Mouse (Mus musculus): ENCODE results near the gene Lhx6.

Gene Lhx6

GRCm38 (mm10) chr2:36035413-36036081 lies 69.7 kb downstream of the Lhx6 start:
- Histone ChIP-seq H3K36me3 (ENCODE audit: insufficient read depth, low read length) (peaks cover 52% of the 10 kb centered on the region), H3K4me1 (replicated peaks; ENCODE audit: low read depth, low read length) (peaks cover 45% of the 10 kb centered on the region), H3K9me3 (ENCODE audit: low read length) (peaks cover 10% of the 10 kb centered on the region; the same call in 1 of the 2 replicates), H3K4me3 (replicated peaks; ENCODE audit: low read length) (no peak overlapping the region), H3K27me3 (ENCODE audit: insufficient read depth, low read length) (no peaks in the 10 kb centered on the region)
- no peak for TF ChIP-seq CTCF (conservative IDR thresholded peaks at IDR 0.05; ENCODE audit: low read length)
- TF ChIP-seq POU5F1 (IDR thresholded peaks at IDR 0.05; ENCODE audit: borderline replicate concordance, low read length) = no peak
- no peak for TF ChIP-seq NANOG (IDR thresholded peaks at IDR 0.05; ENCODE audit: borderline replicate concordance, low read length)

GRCm38 (mm10) chr2:36034898-36035297 lies 70.3 kb downstream of the Lhx6 start:
- H3K9me3 ChIP-seq (ENCODE audit: low read length) = peaks cover 10% of the 10 kb centered on the region; the same call in 1 of the 2 replicates
- peaks cover 50% of the 10 kb centered on the region for H3K36me3 ChIP-seq (ENCODE audit: insufficient read depth, low read length)
- no peaks in the 10 kb centered on the region for H3K27me3 ChIP-seq (ENCODE audit: insufficient read depth, low read length)
- TF ChIP-seq CTCF (conservative IDR thresholded peaks at IDR 0.05; ENCODE audit: low read length) = no peak
- TF ChIP-seq NANOG (IDR thresholded peaks at IDR 0.05; ENCODE audit: borderline replicate concordance, low read length) = no peak
- TF ChIP-seq POU5F1 (IDR thresholded peaks at IDR 0.05; ENCODE audit: borderline replicate concordance, low read length) = no peak
- H3K4me3 ChIP-seq (replicated peaks; ENCODE audit: low read length) = no peak overlapping the region
- peaks cover 41% of the 10 kb centered on the region for H3K4me1 ChIP-seq (replicated peaks; ENCODE audit: low read depth, low read length)

GRCm38 (mm10) chr2:36033966-36034365 lies 71.2 kb downstream of the Lhx6 start:
- Histone ChIP-seq H3K36me3 (ENCODE audit: insufficient read depth, low read length) (peaks cover 41% of the 10 kb centered on the region), H3K4me3 (replicated peaks; ENCODE audit: low read length) (no peak overlapping the region), H3K9me3 (ENCODE audit: low read length) (peaks cover 10% of the 10 kb centered on the region; the same call in 1 of the 2 replicates), H3K4me1 (replicated peaks; ENCODE audit: low read depth, low read length) (peaks cover 38% of the 10 kb centered on the region), H3K27me3 (ENCODE audit: insufficient read depth, low read length) (no peaks in the 10 kb centered on the region)
- TF ChIP-seq POU5F1 (IDR thresholded peaks at IDR 0.05; ENCODE audit: borderline replicate concordance, low read length) = no peak
- no peak for TF ChIP-seq CTCF (conservative IDR thresholded peaks at IDR 0.05; ENCODE audit: low read length)
- no peak for TF ChIP-seq NANOG (IDR thresholded peaks at IDR 0.05; ENCODE audit: borderline replicate concordance, low read length)

- Histone ChIP-seq H3K4me1 (replicated peaks; ENCODE audit: low read depth, low read length) (peaks cover 33% of the 10 kb centered on the region), H3K9me3 (ENCODE audit: low read length) (peaks cover 13% of the 10 kb centered on the region; the same call in 1 of the 2 replicates), H3K36me3 (ENCODE audit: insufficient read depth, low read length) (peaks cover 30% of the 10 kb centered on the region), H3K4me3 (replicated peaks; ENCODE audit: low read length) (no peak overlapping the region), H3K27me3 (ENCODE audit: insufficient read depth, low read length) (no peaks in the 10 kb centered on the region)
- TF ChIP-seq CTCF (conservative IDR thresholded peaks at IDR 0.05; ENCODE audit: low read length) (no peak), NANOG (IDR thresholded peaks at IDR 0.05; ENCODE audit: borderline replicate concordance, low read length) (no peak), POU5F1 (IDR thresholded peaks at IDR 0.05; ENCODE audit: borderline replicate concordance, low read length) (no peak)
Measured at GRCm38 (mm10) chr2:36032884-36033283, 72.3 kb downstream of the Lhx6 start.

All from E14TG2a.4 (cell line).